Mouse (Mus musculus) ES-E14 (cell line): ENCODE results near the gene Tenm2.

Experiments
- HCFC1 ChIP-seq: IDR thresholded peaks from 2 replicates; pipeline ENCODE4 v1.6.1; 2012; ENCODE audit warnings: low read length, inconsistent platforms, borderline replicate concordance; ENCODE audit not compliant: insufficient read depth
- MAFK ChIP-seq: IDR thresholded peaks from 2 replicates; pipeline ENCODE4 v1.6.1; 2014; ENCODE audit warnings: mild to moderate bottlenecking, low read depth, low read length, inconsistent platforms; ENCODE audit not compliant: insufficient read depth
- ZC3H11A ChIP-seq: IDR thresholded peaks from 2 replicates; pipeline ENCODE4 v1.6.1; 2012; ENCODE audit warnings: low read depth, mild to moderate bottlenecking, inconsistent platforms, low read length, borderline replicate concordance
- ZNF384 ChIP-seq: IDR thresholded peaks from 2 replicates; pipeline ENCODE4 v1.6.1; 2012; ENCODE audit warnings: low read depth, low read length, inconsistent platforms

- TF ChIP-seq ZC3H11A (no peak), HCFC1 (no peak), MAFK (no peak), ZNF384 (no peak)
Observed at GRCm38 (mm10) chr11:36482136-36482535, 753.6 kb downstream of the Tenm2 start.
